Mouse (Mus musculus) urinary bladder, adult 2 months (tissue): ENCODE results near the gene Cc2d2a. TPM values are rescaled to one million over a fixed set of nuclear protein-coding genes. Genes with fewer than 3 reads are reported as not detected.

ENCODE experiments used
- DNase-seq: peaks from one replicate; pipeline ENCODE4 v3.0.0; 2022; ENCODE audit warnings: low spot score
- polyA plus RNA-seq: library from polyadenylated mRNA; depleted of rRNA; stranded (reverse); fragments of >200 nt; gene quantifications from 2 replicates; pipeline ENCODE4 v1.2.3, GENCODE M21; 2012; rRNA removed

The Cc2d2a gene
- polyA plus RNA-seq, 1 experiment, result 15.4 TPM

DNA sequence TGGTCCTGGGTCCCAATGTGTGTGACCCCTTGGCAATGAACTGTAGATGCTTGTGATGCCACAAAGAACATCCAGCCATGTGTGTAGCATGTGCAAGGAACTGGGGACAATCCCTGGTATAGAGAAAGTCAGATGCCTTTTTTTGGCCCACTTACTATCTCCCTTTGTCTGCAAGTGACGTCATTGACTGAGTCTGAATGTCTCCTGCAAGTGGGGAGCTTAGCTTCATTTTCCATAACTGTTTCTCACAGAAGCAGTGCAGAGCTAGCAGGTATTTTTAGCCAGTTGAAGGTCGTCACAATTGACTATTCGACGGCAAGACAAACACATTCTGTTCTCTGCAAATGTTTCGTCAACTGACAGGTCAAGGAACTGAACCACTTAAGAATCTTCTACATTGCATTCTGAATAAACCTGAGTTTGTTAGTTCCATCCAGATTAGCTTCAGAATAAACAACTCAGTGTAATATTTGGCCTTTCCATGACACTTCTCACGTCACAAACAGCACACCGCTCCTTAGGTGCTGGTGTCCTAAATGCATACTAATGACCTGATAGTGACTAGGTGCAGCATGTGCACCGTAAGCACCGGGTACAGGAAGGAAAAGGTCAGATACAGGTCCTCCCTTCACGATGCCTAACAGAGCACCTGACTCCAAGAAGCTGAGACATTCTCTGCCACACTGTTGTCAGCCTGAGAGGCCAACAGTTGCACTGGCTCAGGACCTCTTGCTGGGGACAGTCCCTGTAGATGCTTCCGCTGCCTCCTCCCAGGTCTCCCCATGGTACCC, 66.4 kb downstream of the Cc2d2a start:
- DNase-seq, result no peak

- no peak for DNase-seq
Observed at GRCm38 (mm10) chr5:43732381-43732780, 70.2 kb downstream of the Cc2d2a start.

DNA sequence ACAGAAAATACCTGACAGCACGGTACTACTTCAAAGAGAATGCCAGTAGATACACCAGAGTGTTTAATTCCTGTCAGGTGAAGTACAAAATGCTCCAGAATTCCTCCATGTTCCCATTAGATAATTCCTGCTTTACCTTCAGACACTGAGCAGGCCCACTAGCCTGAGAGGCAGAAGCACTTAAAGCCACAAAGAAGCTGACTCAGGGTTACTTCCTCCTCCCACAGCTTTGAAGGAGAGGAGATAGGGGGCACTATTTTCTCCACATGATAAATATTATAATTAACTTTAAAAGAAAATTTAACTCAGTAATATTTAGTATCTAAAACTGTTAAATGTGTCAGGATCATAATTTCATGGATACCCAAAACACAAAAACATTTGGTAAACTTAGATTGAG, 82.0 kb downstream of the Cc2d2a start:
- no peak for DNase-seq

- DNase-seq, result no peak
Observed at GRCm38 (mm10) chr5:43745156-43745555, 83.0 kb downstream of the Cc2d2a start.

DNA sequence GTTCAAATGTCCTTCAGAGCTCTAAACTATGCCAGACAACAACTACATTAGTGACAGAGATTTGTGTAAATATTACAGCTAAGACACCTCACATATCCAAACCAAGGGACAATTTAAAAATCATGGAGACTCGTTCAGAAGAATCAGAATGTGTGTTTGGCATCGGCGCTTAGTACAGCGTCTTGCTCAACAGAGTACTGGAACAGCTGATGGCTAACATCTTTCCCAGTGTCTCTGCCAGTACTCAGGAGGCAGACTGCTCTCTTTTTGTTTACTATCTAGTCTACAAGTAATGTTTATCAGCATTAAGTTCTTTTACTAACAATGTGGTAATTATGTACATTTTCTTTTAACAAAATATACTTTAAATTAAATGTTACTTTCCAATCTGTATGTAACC, 85.9 kb downstream of the Cc2d2a start:
- DNase-seq, result no peak

- no peak for DNase-seq
Observed at GRCm38 (mm10) chr5:43749092-43749491, 86.9 kb downstream of the Cc2d2a start.

- DNase-seq, result no peak
Observed at GRCm38 (mm10) chr5:43770618-43771354, 108.6 kb downstream of the Cc2d2a start.

GRCm38 (mm10) chr5:43771555-43771954, 109.4 kb downstream of the Cc2d2a start:
- no peak for DNase-seq

GRCm38 (mm10) chr5:43776407-43776806, 114.3 kb downstream of the Cc2d2a start:
- no peak for DNase-seq

DNA sequence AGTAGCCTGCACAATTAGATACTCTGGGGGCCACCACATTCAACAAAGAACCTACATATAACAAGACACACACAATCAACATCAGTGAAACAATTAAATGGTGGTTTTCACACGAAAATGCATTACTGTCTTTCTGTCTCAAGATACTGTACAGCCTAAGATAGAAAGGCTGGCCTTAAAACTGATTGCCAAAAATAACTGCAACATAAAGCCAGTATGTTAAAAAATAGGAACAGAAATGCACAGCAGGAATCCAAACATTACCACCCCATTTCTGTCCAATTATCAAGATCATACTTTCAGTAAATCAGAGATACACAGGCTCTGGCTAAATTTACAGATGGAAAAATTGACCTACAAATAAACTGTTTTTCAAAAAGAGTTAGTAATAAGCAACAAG, 114.8 kb downstream of the Cc2d2a start:
- no peak for DNase-seq

- no peak for DNase-seq
Observed at GRCm38 (mm10) chr5:43778583-43778982, 116.4 kb downstream of the Cc2d2a start.

GRCm38 (mm10) chr5:43781423-43781976, 119.4 kb downstream of the Cc2d2a start:
- DNase-seq, result no peak

DNA sequence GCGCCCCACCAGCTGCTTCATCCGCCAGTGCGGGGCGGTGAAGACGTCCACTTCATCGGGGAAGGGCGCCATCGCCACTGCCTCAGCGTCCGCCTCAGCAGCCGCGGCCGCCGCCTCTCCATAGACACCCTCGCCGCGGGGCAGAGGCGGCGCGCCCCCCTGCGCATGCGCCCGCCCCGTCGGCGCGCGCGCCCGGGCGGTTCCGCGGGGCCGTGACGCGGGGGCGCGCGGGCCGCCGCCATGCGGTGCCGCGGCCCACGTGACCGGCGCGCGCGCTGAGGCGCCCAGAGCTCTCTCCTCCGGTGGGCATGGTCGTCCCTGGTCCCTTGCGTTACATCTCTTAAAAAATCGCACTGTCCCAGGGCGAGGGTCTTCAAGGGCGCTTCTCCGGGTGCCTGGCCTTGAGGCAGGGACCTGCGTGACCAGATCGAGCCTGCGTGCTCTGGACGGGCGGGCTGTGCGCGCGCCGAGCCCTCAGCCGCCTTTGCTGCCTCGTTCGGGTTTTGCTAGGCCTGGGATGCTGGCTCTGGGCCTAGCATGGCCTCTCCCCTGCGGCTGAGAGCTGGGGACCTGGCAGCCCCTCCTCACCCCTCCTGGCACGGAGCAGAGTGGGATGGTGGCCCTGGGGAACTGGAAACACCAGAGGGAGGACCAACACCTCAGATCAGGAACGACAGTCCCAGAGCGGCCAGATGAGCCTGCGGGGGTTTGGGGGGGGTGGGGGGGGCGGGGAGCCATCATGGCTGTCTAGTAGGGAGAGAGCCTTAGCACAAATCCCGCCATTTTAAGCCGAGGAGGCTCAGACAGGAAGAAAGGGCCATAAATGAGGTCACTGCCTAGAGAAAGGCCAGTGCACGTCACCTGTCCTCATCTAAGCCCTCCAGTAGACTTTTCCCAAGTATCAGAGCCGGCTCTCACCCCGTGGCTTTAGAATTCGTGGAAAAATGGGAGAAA, 120.1 kb downstream of the Cc2d2a start:
- peak; percentile 76 for DNase-seq

DNA sequence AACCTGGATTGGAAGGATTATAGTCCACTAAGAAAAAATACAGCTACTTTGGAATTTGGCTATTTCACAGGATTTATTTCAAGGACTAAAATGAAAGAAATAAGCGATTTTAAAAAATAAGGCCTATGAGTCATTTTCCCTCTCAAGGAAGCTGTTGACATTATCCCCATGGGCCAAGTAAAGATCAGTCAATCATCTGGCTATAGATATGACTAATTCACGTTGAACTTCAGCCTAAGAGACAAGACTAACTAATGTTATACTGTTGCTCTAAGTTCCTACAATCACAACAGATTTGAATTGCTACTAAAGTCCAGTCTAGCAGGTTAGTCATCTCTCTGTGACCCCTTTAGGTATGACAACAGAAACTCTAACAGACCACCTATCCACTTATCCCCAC, 121.8 kb downstream of the Cc2d2a start:
- no peak for DNase-seq

- no peak for DNase-seq
Observed at GRCm38 (mm10) chr5:43786607-43787006, 124.5 kb downstream of the Cc2d2a start.

DNA sequence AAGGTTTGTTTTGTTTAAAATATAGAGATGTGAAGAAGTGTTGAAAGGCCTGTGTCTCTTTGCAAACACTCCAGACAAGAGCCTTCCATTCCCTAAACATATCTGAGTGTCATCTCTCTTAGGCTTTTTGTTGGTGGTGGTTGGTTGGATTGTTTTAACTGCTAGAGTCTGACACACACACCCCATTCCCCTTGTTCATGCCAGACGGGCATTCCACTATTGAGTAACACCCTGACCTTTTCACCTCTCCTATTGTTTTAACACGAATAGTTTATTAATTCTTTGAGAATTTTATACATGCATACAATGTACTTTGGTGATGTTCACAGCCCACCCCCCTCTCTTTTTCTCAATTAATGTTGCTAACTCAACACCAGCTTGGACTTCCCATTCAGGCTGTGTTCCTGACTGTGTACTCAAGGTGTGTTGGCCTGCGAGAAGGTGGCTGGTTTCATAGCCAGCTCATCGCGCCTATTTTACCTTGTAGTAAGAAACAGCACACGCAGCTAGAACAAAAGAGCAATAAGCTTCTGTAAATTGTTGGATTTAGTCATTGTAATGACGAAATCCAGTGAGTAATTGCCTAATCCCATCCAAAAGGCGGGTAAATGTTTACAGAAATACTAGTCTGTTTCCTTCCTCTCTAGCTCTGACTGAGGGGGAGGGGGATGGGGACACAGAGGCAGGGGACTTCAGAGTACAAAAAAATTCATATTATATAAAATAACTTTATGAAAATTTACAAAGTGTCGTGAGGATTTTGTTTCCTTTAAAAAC, 126.0 kb downstream of the Cc2d2a start:
- DNase-seq, result no peak

Other genes starting within 250 kb of the Cc2d2a start
- 31.2 and 32.1 TPM in 2 replicates for gene C1qtnf7, start 146.8 kb upstream of the Cc2d2a start, polyA plus RNA-seq
- gene Bst1, start 156.5 kb downstream of the Cc2d2a start, polyA plus RNA-seq, result 3.0 and 3.3 TPM in 2 replicates
- 45.2 and 48.5 TPM in 2 replicates for gene Fbxl5, start 159.3 kb downstream of the Cc2d2a start, polyA plus RNA-seq
- gene Cd38, start 206.2 kb downstream of the Cc2d2a start, polyA plus RNA-seq, result 9.9 and 10.2 TPM in 2 replicates